Mouse (Mus musculus): ENCODE results near the gene Olfr316. TPM values are rescaled to one million over a fixed set of nuclear protein-coding genes. Genes with fewer than 3 reads are reported as not detected.
A peak's percentile ranks its signal among the peaks of the same experiment; 100 is the strongest.

The Olfr316 gene
- polyA plus RNA-seq, 1 experiment from 2014 or later, result not detected

- H3K36me3 ChIP-seq, result no peaks in the 10 kb centered on the region
- 87% methylated on average over 10 of the region's 10 CpGs for WGBS
- H3K27me3 ChIP-seq (replicated peaks), result no peaks in the 10 kb centered on the region
- no peak overlapping the region for H3K4me2 ChIP-seq
- no peaks in the 10 kb centered on the region for H3K4me1 ChIP-seq
- H3K27ac ChIP-seq (replicated peaks), result no peak overlapping the region
- H3K9ac ChIP-seq (replicated peaks), result no peak overlapping the region
- no peaks in the 10 kb centered on the region for H3K9me3 ChIP-seq (replicated peaks)
- ATAC-seq (ENCODE audit: low FRiP score), result no peak
- no peak overlapping the region for H3K4me3 ChIP-seq (replicated peaks)
Observed at GRCm38 (mm10) chr11:58787651-58788050, 35.1 kb downstream of the Olfr316 start.

GRCm38 (mm10) chr11:58788346-58788745, 35.8 kb downstream of the Olfr316 start:
- no peak for ATAC-seq (ENCODE audit: low FRiP score)
- Histone ChIP-seq H3K9ac (replicated peaks) (no peak overlapping the region), H3K36me3 (no peaks in the 10 kb centered on the region), H3K4me3 (replicated peaks) (no peak overlapping the region), H3K27ac (replicated peaks) (no peak overlapping the region), H3K9me3 (replicated peaks) (no peaks in the 10 kb centered on the region), H3K27me3 (replicated peaks) (no peaks in the 10 kb centered on the region), H3K4me2 (no peak overlapping the region), H3K4me1 (no peaks in the 10 kb centered on the region)
- WGBS, result 89% methylated on average over 8 of the region's 8 CpGs

GRCm38 (mm10) chr11:58789532-58789931, 37.0 kb downstream of the Olfr316 start:
- Histone ChIP-seq H3K4me3 (replicated peaks) (no peak overlapping the region), H3K9ac (replicated peaks) (no peak overlapping the region), H3K27me3 (replicated peaks) (no peaks in the 10 kb centered on the region), H3K27ac (replicated peaks) (no peak overlapping the region), H3K9me3 (replicated peaks) (no peaks in the 10 kb centered on the region), H3K4me1 (no peaks in the 10 kb centered on the region), H3K4me2 (no peak overlapping the region), H3K36me3 (no peaks in the 10 kb centered on the region)
- 39% methylated on average over 3 of the region's 3 CpGs for WGBS
- no peak for ATAC-seq (ENCODE audit: low FRiP score)

GRCm38 (mm10) chr11:58790053-58790452, 37.5 kb downstream of the Olfr316 start:
- Histone ChIP-seq H3K4me1 (no peaks in the 10 kb centered on the region), H3K27ac (replicated peaks) (no peak overlapping the region), H3K36me3 (no peaks in the 10 kb centered on the region), H3K27me3 (replicated peaks) (no peaks in the 10 kb centered on the region), H3K4me3 (replicated peaks) (no peak overlapping the region), H3K4me2 (no peak overlapping the region), H3K9ac (replicated peaks) (no peak overlapping the region), H3K9me3 (replicated peaks) (no peaks in the 10 kb centered on the region)
- whole genome bisulfite sequencing, result 61% methylated on average over 2 of the region's 2 CpGs
- ATAC-seq (ENCODE audit: low FRiP score), result no peak

GRCm38 (mm10) chr11:58790646-58791045, 38.1 kb downstream of the Olfr316 start:
- ATAC-seq (ENCODE audit: low FRiP score), result no peak
- H3K4me1 ChIP-seq, result no peaks in the 10 kb centered on the region
- H3K27me3 ChIP-seq (replicated peaks), result no peaks in the 10 kb centered on the region
- H3K4me2 ChIP-seq, result no peak overlapping the region
- H3K9me3 ChIP-seq (replicated peaks), result no peaks in the 10 kb centered on the region
- WGBS, result 87% methylated on average over 6 of the region's 6 CpGs
- no peak overlapping the region for H3K9ac ChIP-seq (replicated peaks)
- no peak overlapping the region for H3K4me3 ChIP-seq (replicated peaks)
- H3K36me3 ChIP-seq, result no peaks in the 10 kb centered on the region
- no peak overlapping the region for H3K27ac ChIP-seq (replicated peaks)

GRCm38 (mm10) chr11:58795856-58796255, 43.3 kb downstream of the Olfr316 start:
- no peak overlapping the region for H3K4me2 ChIP-seq
- ATAC-seq (ENCODE audit: low FRiP score), result no peak

GRCm38 (mm10) chr11:58796850-58797249, 44.3 kb downstream of the Olfr316 start:
- no peak overlapping the region for H3K27ac ChIP-seq (replicated peaks)
- H3K4me2 ChIP-seq, result no peak overlapping the region
- 83% methylated on average over 7 of the region's 7 CpGs for WGBS
- no peaks in the 10 kb centered on the region for H3K36me3 ChIP-seq
- H3K9me3 ChIP-seq (replicated peaks), result no peaks in the 10 kb centered on the region
- H3K27me3 ChIP-seq (replicated peaks), result no peaks in the 10 kb centered on the region
- H3K4me1 ChIP-seq, result peaks cover 4% of the 10 kb centered on the region; the same call in 1 of the 2 replicates
- no peak for ATAC-seq (ENCODE audit: low FRiP score)
- H3K4me3 ChIP-seq (replicated peaks), result no peak overlapping the region
- no peak overlapping the region for H3K9ac ChIP-seq (replicated peaks)

More at GRCm38 (mm10) chr11:58795856-58796255, 43.3 kb downstream of the Olfr316 start:
- Histone ChIP-seq H3K36me3 (no peaks in the 10 kb centered on the region), H3K27ac (replicated peaks) (no peak overlapping the region), H3K27me3 (replicated peaks) (no peaks in the 10 kb centered on the region), H3K9ac (replicated peaks) (no peak overlapping the region), H3K9me3 (replicated peaks) (no peaks in the 10 kb centered on the region), H3K4me1 (no peaks in the 10 kb centered on the region), H3K4me3 (replicated peaks) (no peak overlapping the region)
- WGBS, result 73% methylated on average over 2 of the region's 2 CpGs

- no peak for ATAC-seq (ENCODE audit: low FRiP score)
- H3K27ac ChIP-seq (replicated peaks), result no peak overlapping the region
Observed at GRCm38 (mm10) chr11:58799747-58800146, 47.2 kb downstream of the Olfr316 start.

GRCm38 (mm10) chr11:58801558-58802228, 49.2 kb downstream of the Olfr316 start, which contains the start of gene Fam183b:
Gene Fam183b (minus strand): TSS chr11:58801960.
- WGBS, result 29% methylated on average over 14 of the region's 14 CpGs
- Histone ChIP-seq H3K9ac (replicated peaks) (no peak within 1 kb of the TSS), H3K27me3 (replicated peaks) (no peaks in the 10 kb centered on the region), H3K36me3 (no peaks in the 10 kb centered on the region), H3K27ac (replicated peaks) (no peak within 1 kb of the TSS), H3K9me3 (replicated peaks) (no peaks in the 10 kb centered on the region), H3K4me1 (peaks cover 7% of the 10 kb centered on the region; the same call in 1 of the 2 replicates), H3K4me3 (replicated peaks) (no peak within 1 kb of the TSS), H3K4me2 (peak within 1 kb of the TSS; percentile 30)
- peak; percentile 61; the same call in 1 of the 2 replicates for ATAC-seq (ENCODE audit: low FRiP score)

More at GRCm38 (mm10) chr11:58799747-58800146, 47.2 kb downstream of the Olfr316 start:
- Histone ChIP-seq H3K9me3 (replicated peaks) (no peaks in the 10 kb centered on the region), H3K4me3 (replicated peaks) (no peak overlapping the region), H3K4me1 (peaks cover 7% of the 10 kb centered on the region; the same call in 1 of the 2 replicates), H3K9ac (replicated peaks) (no peak overlapping the region), H3K4me2 (no peak overlapping the region), H3K36me3 (no peaks in the 10 kb centered on the region), H3K27me3 (replicated peaks) (no peaks in the 10 kb centered on the region)
- whole genome bisulfite sequencing, result 88% methylated on average over 5 of the region's 5 CpGs

- no peak overlapping the region for H3K9ac ChIP-seq (replicated peaks)
- WGBS, result 79% methylated on average over 4 of the region's 4 CpGs
- H3K9me3 ChIP-seq (replicated peaks), result no peaks in the 10 kb centered on the region
- H3K27ac ChIP-seq (replicated peaks), result no peak overlapping the region
- no peak overlapping the region for H3K4me3 ChIP-seq (replicated peaks)
- no peak overlapping the region for H3K4me2 ChIP-seq
- no peaks in the 10 kb centered on the region for H3K36me3 ChIP-seq
- no peak for ATAC-seq (ENCODE audit: low FRiP score)
- H3K27me3 ChIP-seq (replicated peaks), result no peaks in the 10 kb centered on the region
- H3K4me1 ChIP-seq, result peaks cover 7% of the 10 kb centered on the region; the same call in 1 of the 2 replicates
Observed at GRCm38 (mm10) chr11:58803871-58804270, 51.3 kb downstream of the Olfr316 start.

GRCm38 (mm10) chr11:58804393-58804792, 51.9 kb downstream of the Olfr316 start:
- WGBS, result 87% methylated on average over 2 of the region's 2 CpGs
- no peaks in the 10 kb centered on the region for H3K9me3 ChIP-seq (replicated peaks)
- no peak overlapping the region for H3K4me3 ChIP-seq (replicated peaks)
- H3K9ac ChIP-seq (replicated peaks), result no peak overlapping the region
- ATAC-seq (ENCODE audit: low FRiP score), result no peak
- H3K4me2 ChIP-seq, result no peak overlapping the region
- no peaks in the 10 kb centered on the region for H3K36me3 ChIP-seq
- H3K27ac ChIP-seq (replicated peaks), result no peak overlapping the region
- H3K4me1 ChIP-seq, result peaks cover 7% of the 10 kb centered on the region; the same call in 1 of the 2 replicates
- no peaks in the 10 kb centered on the region for H3K27me3 ChIP-seq (replicated peaks)
